Mouse (Mus musculus): ENCODE results near the gene Pigo. TPM values are rescaled to one million over a fixed set of nuclear protein-coding genes. Genes with fewer than 3 reads are reported as not detected.
A peak's percentile ranks its signal among the peaks of the same experiment; 100 is the strongest.

Gene Pigo
- polyA plus RNA-seq, 1 experiment: 23.3 TPM

GRCm38 (mm10) chr4:43010161-43011038 is 15.2 kb downstream of the Pigo start, which contains the start of gene Fancg:
Gene Fancg (minus strand): TSS chr4:43010506.
- peak; percentile 87 for DNase-seq
- Histone ChIP-seq H3K4me3 (replicated peaks; ENCODE audit: extremely low read depth, low read depth, low read length) (peak within 1 kb of the TSS; percentile 98), H3K4me1 (ENCODE audit: control insufficient read depth, insufficient read depth, low read length) (no peaks in the 10 kb centered on the region; the same call in 1 of the 2 replicates)
- under 1% methylated on average over 37 of the region's 37 CpGs for WGBS
- TF ChIP-seq POLR2A (IDR thresholded peaks at IDR 0.05; ENCODE audit: borderline replicate concordance, extremely low read depth, low read depth, low read length): 0 out of 2 replicates have a peak, but pooled peaks have one; percentile 8
- no peak for TF ChIP-seq CTCF (IDR thresholded peaks at IDR 0.05; ENCODE audit: insufficient read depth, low read length)

GRCm38 (mm10) chr4:43005765-43006164 is 19.9 kb downstream of the Pigo start:
- no peak for DNase-seq
- no peak overlapping the region for H3K4me3 ChIP-seq (replicated peaks; ENCODE audit: extremely low read depth, low read depth, low read length)
- 52% methylated on average over 2 of the region's 2 CpGs for WGBS
- TF ChIP-seq POLR2A (IDR thresholded peaks at IDR 0.05; ENCODE audit: borderline replicate concordance, extremely low read depth, low read depth, low read length): no peak
- TF ChIP-seq CTCF (IDR thresholded peaks at IDR 0.05; ENCODE audit: insufficient read depth, low read length): no peak
- no peaks in the 10 kb centered on the region; the same call in 1 of the 2 replicates for H3K4me1 ChIP-seq (ENCODE audit: control insufficient read depth, insufficient read depth, low read length)

- no peak for DNase-seq
- WGBS: 98% methylated on average over 3 of the region's 3 CpGs
- Histone ChIP-seq H3K4me3 (replicated peaks; ENCODE audit: extremely low read depth, low read depth, low read length) (no peak overlapping the region), H3K4me1 (ENCODE audit: control insufficient read depth, insufficient read depth, low read length) (no peaks in the 10 kb centered on the region; the same call in 1 of the 2 replicates)
- no peak for TF ChIP-seq POLR2A (IDR thresholded peaks at IDR 0.05; ENCODE audit: borderline replicate concordance, extremely low read depth, low read depth, low read length)
- no peak for TF ChIP-seq CTCF (IDR thresholded peaks at IDR 0.05; ENCODE audit: insufficient read depth, low read length)
Observed at GRCm38 (mm10) chr4:43004951-43005350, 20.7 kb downstream of the Pigo start.

GRCm38 (mm10) chr4:43002756-43003439 is 22.7 kb downstream of the Pigo start:
- no peak overlapping the region for H3K4me3 ChIP-seq (replicated peaks; ENCODE audit: extremely low read depth, low read depth, low read length)
- no peak for TF ChIP-seq CTCF (IDR thresholded peaks at IDR 0.05; ENCODE audit: insufficient read depth, low read length)
- TF ChIP-seq POLR2A (IDR thresholded peaks at IDR 0.05; ENCODE audit: borderline replicate concordance, extremely low read depth, low read depth, low read length): no peak
- H3K4me1 ChIP-seq (ENCODE audit: control insufficient read depth, insufficient read depth, low read length): peaks cover 10% of the 10 kb centered on the region
- WGBS: 72% methylated on average over 12 of the region's 12 CpGs
- no peak for DNase-seq

- 88% methylated on average over 2 of the region's 2 CpGs for WGBS
- TF ChIP-seq POLR2A (IDR thresholded peaks at IDR 0.05; ENCODE audit: borderline replicate concordance, extremely low read depth, low read depth, low read length) (no peak), CTCF (IDR thresholded peaks at IDR 0.05; ENCODE audit: insufficient read depth, low read length) (no peak)
- DNase-seq: no peak
- H3K4me1 ChIP-seq (ENCODE audit: control insufficient read depth, insufficient read depth, low read length): peaks cover 15% of the 10 kb centered on the region
- no peak overlapping the region for H3K4me3 ChIP-seq (replicated peaks; ENCODE audit: extremely low read depth, low read depth, low read length)
Observed at GRCm38 (mm10) chr4:43001272-43001671, 24.3 kb downstream of the Pigo start.

GRCm38 (mm10) chr4:43000141-43000986 is 25.3 kb downstream of the Pigo start, which contains the start of gene Vcp:
Gene Vcp (minus strand): TSS chr4:43000507.
- under 1% methylated on average over 54 of the region's 56 CpGs for WGBS
- Histone ChIP-seq H3K4me1 (ENCODE audit: control insufficient read depth, insufficient read depth, low read length) (peaks cover 15% of the 10 kb centered on the region), H3K4me3 (replicated peaks; ENCODE audit: extremely low read depth, low read depth, low read length) (peak within 1 kb of the TSS; percentile 100)
- DNase-seq: peak; percentile 98

GRCm38 (mm10) chr4:42999451-43000140 is 26.0 kb downstream of the Pigo start:
- WGBS: under 1% methylated on average over 51 of the region's 51 CpGs
- TF ChIP-seq POLR2A (IDR thresholded peaks at IDR 0.05; ENCODE audit: borderline replicate concordance, extremely low read depth, low read depth, low read length): peak; percentile 52; the same call in 1 of the 2 replicates
- no peak for TF ChIP-seq CTCF (IDR thresholded peaks at IDR 0.05; ENCODE audit: insufficient read depth, low read length)
- Histone ChIP-seq H3K4me3 (replicated peaks; ENCODE audit: extremely low read depth, low read depth, low read length) (peak overlapping the region; percentile 100), H3K4me1 (ENCODE audit: control insufficient read depth, insufficient read depth, low read length) (peaks cover 15% of the 10 kb centered on the region)
- peak; percentile 74 for DNase-seq

GRCm38 (mm10) chr4:42998022-42998421 is 27.6 kb downstream of the Pigo start:
- 24% methylated on average over 2 of the region's 2 CpGs for WGBS
- no peak for DNase-seq
- peaks cover 15% of the 10 kb centered on the region for H3K4me1 ChIP-seq (ENCODE audit: control insufficient read depth, insufficient read depth, low read length)
- no peak overlapping the region for H3K4me3 ChIP-seq (replicated peaks; ENCODE audit: extremely low read depth, low read depth, low read length)
- TF ChIP-seq POLR2A (IDR thresholded peaks at IDR 0.05; ENCODE audit: borderline replicate concordance, extremely low read depth, low read depth, low read length): no peak
- no peak for TF ChIP-seq CTCF (IDR thresholded peaks at IDR 0.05; ENCODE audit: insufficient read depth, low read length)

All from lung, adult 2 months (tissue).